Comparison of ENCODE assay signal across 9 mouse cellular contexts in the genomic region with DNA sequence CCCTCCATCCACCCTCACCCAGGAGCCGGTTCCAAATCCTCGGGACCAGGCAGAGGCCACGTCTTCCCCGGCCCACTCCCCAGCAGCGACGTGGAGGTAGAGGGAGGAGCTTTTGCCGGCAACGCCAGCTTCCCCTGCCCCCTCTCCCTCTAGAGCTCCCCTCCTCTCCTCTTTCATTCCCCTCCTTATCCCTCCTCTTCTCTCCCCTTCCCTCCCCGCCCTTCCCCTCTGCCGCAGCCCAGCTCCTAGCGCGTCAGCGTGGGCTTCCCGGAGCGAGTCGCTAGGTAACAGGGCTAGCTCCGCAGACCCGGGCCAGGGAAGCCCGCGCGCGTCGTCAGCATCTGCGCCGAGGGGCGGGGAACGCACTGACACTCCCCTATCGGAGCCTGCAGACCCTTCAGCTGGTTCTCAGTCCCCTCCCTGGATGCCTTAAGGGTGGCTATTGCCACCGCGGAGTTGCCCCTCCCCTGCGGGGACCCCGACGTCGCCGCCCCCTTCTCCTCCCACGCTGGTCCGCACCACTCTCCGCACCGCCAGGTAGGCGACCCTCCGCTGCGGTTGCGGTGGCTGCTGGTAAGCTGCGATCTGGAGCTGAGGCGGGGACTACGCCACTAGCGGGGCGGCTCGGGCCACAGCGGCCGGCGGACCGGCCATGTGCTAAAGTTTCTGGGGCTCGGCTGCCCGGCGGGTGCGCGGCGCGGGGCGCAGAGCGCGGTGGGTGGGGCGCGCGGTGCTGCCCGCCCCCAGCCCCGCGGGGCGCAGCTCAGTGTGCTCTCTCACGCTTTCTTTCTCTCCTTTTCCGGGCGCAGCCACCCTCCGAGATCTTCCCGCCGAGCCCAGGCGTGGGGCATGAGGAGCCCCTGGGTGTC. TPM values are rescaled to one million over a fixed set of nuclear protein-coding genes. Genes with fewer than 3 reads are reported as not detected.
DNase-seq lines count a peak whose midpoint lies in the region; ATAC-seq lines count a peak whose summit lies in the region.
"Had no signal": no experiment of that assay in that cellular context is flagged by ENCODE, and none has a peak within 500 bp of the region (broad histone marks: within the 10 kb centered on the region; RNA-seq: fewer than 3 reads in every experiment).

No protein-coding gene starts in this region.

- H3K27ac ChIP-seq in heart, embryonic 15.5 days = no peak overlapping the region
- H3K27ac ChIP-seq in forebrain, embryonic 14.5 days (ENCODE audit: low read depth, low read length) = peak overlapping the region; percentile 55; the same call in 1 of the 2 replicates
- no peak overlapping the region for H3K27ac ChIP-seq in midbrain, embryonic 11.5 days (ENCODE audit: low read depth, low read length)
- H3K27ac ChIP-seq: macrophage had no signal

- peaks cover 74% of the 10 kb centered on the region for H3K27me3 ChIP-seq in heart, embryonic 15.5 days
- H3K27me3 ChIP-seq in forebrain, embryonic 14.5 days (replicated peaks; ENCODE audit: control insufficient read depth, insufficient read depth, low read length) = peaks cover 3% of the 10 kb centered on the region
- peaks cover 28% of the 10 kb centered on the region for H3K27me3 ChIP-seq in midbrain, embryonic 11.5 days (ENCODE audit: control insufficient read depth, insufficient read depth, low read length)

- H3K9ac ChIP-seq in heart, embryonic 15.5 days = no peak overlapping the region
- peak overlapping the region; percentile 60 for H3K9ac ChIP-seq in forebrain, embryonic 14.5 days (ENCODE audit: low read length)
- H3K9ac ChIP-seq in midbrain, embryonic 11.5 days (ENCODE audit: low read length) = peak overlapping the region; percentile 62

- H3K4me1 ChIP-seq in heart, embryonic 15.5 days (replicated peaks) = peaks cover 14% of the 10 kb centered on the region
- no peaks in the 10 kb centered on the region; the same call in 1 of the 2 replicates for H3K4me1 ChIP-seq in forebrain, embryonic 14.5 days (ENCODE audit: control insufficient read depth, insufficient read depth, low read length)
- H3K4me1 ChIP-seq in midbrain, embryonic 11.5 days (ENCODE audit: control insufficient read depth, insufficient read depth, low read length) = peaks cover 5% of the 10 kb centered on the region; the same call in 1 of the 2 replicates

- no peaks in the 10 kb centered on the region for H3K9me3 ChIP-seq in heart, embryonic 15.5 days (replicated peaks)
- H3K9me3 ChIP-seq in forebrain, embryonic 14.5 days (replicated peaks; ENCODE audit: control insufficient read depth, low read length) = no peaks in the 10 kb centered on the region
- no peaks in the 10 kb centered on the region for H3K9me3 ChIP-seq in midbrain, embryonic 11.5 days (ENCODE audit: control insufficient read depth, low read length)

- under 1% methylated on average over 76 of the region's 77 CpGs for whole genome bisulfite sequencing in heart, embryonic 15.5 days
- WGBS in forebrain, embryonic 14.5 days = under 1% methylated on average over 68 of the region's 77 CpGs
- whole genome bisulfite sequencing in midbrain, embryonic 11.5 days = under 1% methylated on average over 74 of the region's 77 CpGs

- intact Hi-C loops in heart, postnatal 10 days (cut with DNase I) = no loop called here

- H3K36me3 ChIP-seq in heart, embryonic 15.5 days = no peaks in the 10 kb centered on the region
- H3K36me3 ChIP-seq in forebrain, embryonic 14.5 days (ENCODE audit: control insufficient read depth, insufficient read depth, low read length) = no peaks in the 10 kb centered on the region
- H3K36me3 ChIP-seq in midbrain, embryonic 11.5 days (ENCODE audit: control insufficient read depth, insufficient read depth, low read length) = no peaks in the 10 kb centered on the region

- peak; percentile 24; the same call in 1 of the 2 replicates for ATAC-seq in heart, embryonic 15.5 days (replicated peaks; ENCODE audit: insufficient number of reproducible peaks, insufficient read depth, low FRiP score, low read depth)
- peak; percentile 94 for ATAC-seq in forebrain, embryonic 14.5 days
- ATAC-seq in midbrain, embryonic 11.5 days (ENCODE audit: low FRiP score) = peak; percentile 89

- H3K4me3 ChIP-seq in heart, embryonic 15.5 days = peak overlapping the region; percentile 56
- peak overlapping the region; percentile 60 for H3K4me3 ChIP-seq in forebrain, embryonic 14.5 days (ENCODE audit: low read depth, low read length)
- peak overlapping the region; percentile 58 for H3K4me3 ChIP-seq in midbrain, embryonic 11.5 days (ENCODE audit: low read depth, low read length)

- no peak for DNase-seq in heart, postnatal 10 days
- peak; percentile 57 for DNase-seq in cerebellum, adult 11 months
- peak; percentile 84 for DNase-seq in forebrain, embryonic 14.5 days (ENCODE audit: low spot score)
- peak; percentile 70 to 80 for DNase-seq in layer of hippocampus, postnatal 10 days (ENCODE audit: low spot score in 2 of 2)
- DNase-seq in midbrain, embryonic 11.5 days (ENCODE audit: low spot score, missing footprints) = peak; percentile 95
- DNase-seq in telencephalon, adult 2 months (ENCODE audit: low read depth, low spot score) = peak; percentile 58
- no peak for DNase-seq in adrenal gland, adult 18-20 months (ENCODE audit: low spot score in 2 of 2)

- peak overlapping the region; percentile 94 for H3K4me2 ChIP-seq in heart, embryonic 15.5 days
- peak overlapping the region; percentile 96 for H3K4me2 ChIP-seq in forebrain, embryonic 14.5 days (ENCODE audit: low read length)
- H3K4me2 ChIP-seq in midbrain, embryonic 11.5 days = peak overlapping the region; percentile 98

RNA-seq across cellular contexts. Expression of gene Tunar, which starts 3.0 kb away (rescaled TPM):
- polyA plus RNA-seq in heart, embryonic 15.5 days (2015; fragmentation: Nextera tagmentation; extraction: Ambion mirVana) = 0.10 TPM in 1 of 2 replicates, not detected in the other
- total RNA-seq in heart, postnatal 10 days (2021) = under 1 TPM in 1 of 2 experiments, not detected in 1; 0.07 TPM
- 4.4 and 6.6 TPM in 2 replicates for polyA plus RNA-seq in forebrain, embryonic 14.5 days (2014; fragmentation: Nextera tagmentation; extraction: Ambion mirVana)
- total RNA-seq in layer of hippocampus, postnatal 10 days (2021) = 10 to 100 TPM; 18.7 to 23.8 TPM
- 0.68 and 0.86 TPM in 2 replicates for polyA plus RNA-seq in midbrain, embryonic 11.5 days (2014; fragmentation: Nextera tagmentation; extraction: Ambion mirVana)
- under 1 TPM; 0.38 to 0.40 TPM for total RNA-seq in adrenal gland, adult 18-20 months (2021)
- polyA plus RNA-seq: macrophage had no signal

Comparison
In these comparisons a context has a peak if more than half of its experiments do, and no peak if none do; other contexts are left out.
1. ATAC-seq: peak in every context shown above with its lines; median percentile 94 in forebrain, embryonic 14.5 days; 89 in midbrain, embryonic 11.5 days; 24 in heart, embryonic 15.5 days.
2. DNase-seq: peak in cerebellum, adult 11 months (single experiment), forebrain, embryonic 14.5 days (single experiment), layer of hippocampus, postnatal 10 days (2 of 2), midbrain, embryonic 11.5 days (single experiment) and telencephalon, adult 2 months (single experiment); none in heart, postnatal 10 days (0 of 2) and adrenal gland, adult 18-20 months (0 of 2).
3. RNA of gene Tunar, which starts 3.0 kb away (total RNA-seq): 18.7 to 23.8 TPM in layer of hippocampus, postnatal 10 days; 0.38 to 0.40 TPM in adrenal gland, adult 18-20 months and 0.07 TPM in heart, postnatal 10 days; every median in the first group is over 10 times any median in the second.
4. Peak in every context shown above with its lines, with median percentiles within 50 percentile points of each other: H3K4me2 ChIP-seq and H3K4me3 ChIP-seq.